Mouse (Mus musculus): Measurements from ENCODE around the gene Asap3. TPM values are rescaled to one million over a fixed set of nuclear protein-coding genes. Genes with fewer than 3 reads are reported as not detected.

The Asap3 gene
- total RNA-seq, 2 experiments from 2014 or later: 2.6 to 3.0 TPM

DNA sequence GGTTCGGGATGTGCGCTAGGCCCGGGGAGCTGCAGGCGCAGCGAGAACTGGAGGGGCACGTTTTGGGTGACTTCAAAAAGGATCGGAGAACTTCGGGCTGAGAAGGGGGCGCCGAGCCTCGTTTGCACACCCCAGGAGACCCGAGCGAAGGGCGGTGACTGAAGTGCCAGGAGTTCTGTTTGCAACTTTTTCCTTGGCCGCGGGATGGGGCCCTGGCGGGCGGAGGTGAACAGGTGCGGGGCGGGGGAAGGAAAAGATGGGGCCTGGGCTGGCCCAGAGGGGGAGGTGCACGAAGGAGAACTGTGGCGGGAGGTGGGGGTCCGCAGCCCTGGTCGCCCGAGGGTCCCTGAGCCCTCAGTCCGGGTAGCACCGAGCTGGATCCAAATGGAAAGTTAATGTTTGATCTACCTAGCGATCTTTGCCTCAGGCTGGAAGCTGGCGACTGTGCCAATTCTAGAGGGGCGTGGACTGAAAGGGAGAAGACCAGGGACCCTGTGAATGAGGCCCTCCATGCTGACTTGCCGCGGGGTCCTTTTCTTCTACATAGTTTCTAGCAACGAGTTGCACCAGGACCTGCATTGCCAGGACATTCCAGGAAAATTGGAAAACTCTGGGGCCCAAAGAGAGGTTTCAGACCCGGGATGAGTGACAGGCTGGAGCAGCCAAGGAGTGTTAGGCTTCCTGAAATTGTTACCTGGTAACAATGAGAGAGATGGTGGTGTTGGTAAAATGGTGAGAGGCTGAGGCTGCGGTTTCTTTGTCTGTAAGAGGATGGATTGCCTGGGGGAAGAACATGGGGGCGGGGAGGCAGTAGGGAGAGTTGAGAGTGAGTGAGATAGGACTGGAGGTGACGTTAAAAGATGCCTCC, 42.5 kb downstream of the Asap3 start:
- no peak for DNase-seq (ENCODE audit: low spot score in 2 of 2)

DNA sequence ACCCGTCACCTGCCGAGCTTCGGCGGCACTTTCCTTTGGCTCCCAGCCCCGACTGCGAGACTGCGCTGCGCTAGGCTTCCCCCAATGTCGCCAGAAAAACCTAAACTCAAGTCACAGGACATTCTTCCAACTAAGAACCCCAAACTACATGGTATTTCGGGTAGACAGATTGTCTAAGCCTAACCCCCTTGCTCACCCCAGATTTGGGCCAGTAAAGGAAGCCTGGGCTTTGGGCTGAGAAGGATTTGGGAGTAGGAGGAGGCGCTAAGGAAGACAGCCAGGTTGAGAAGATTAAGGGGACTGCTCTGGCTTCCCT, 43.1 kb downstream of the Asap3 start:
- no peak for DNase-seq (ENCODE audit: low spot score in 2 of 2)

DNA sequence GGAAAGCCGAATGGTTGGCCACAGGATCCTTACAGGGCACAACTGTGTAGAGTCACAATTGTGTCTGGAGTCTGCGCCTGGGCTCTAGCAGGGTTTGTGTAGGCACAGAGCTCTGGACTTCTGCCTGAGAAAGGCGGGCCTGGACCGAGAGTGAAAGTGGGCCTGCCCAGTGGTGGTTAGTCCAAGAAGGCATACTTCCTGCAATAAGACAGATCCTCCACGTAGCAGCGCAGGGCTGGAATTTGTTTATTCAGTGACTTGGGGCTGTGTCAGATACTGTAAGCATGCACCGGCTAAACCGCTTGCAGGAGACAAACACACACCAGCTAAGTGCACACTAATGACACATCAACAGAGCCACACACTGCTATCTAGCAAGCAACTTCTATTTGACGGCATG, 43.6 kb downstream of the Asap3 start:
- peak in 1 of 2 experiments; percentile 20 for DNase-seq (ENCODE audit: low spot score in 2 of 2)

DNA sequence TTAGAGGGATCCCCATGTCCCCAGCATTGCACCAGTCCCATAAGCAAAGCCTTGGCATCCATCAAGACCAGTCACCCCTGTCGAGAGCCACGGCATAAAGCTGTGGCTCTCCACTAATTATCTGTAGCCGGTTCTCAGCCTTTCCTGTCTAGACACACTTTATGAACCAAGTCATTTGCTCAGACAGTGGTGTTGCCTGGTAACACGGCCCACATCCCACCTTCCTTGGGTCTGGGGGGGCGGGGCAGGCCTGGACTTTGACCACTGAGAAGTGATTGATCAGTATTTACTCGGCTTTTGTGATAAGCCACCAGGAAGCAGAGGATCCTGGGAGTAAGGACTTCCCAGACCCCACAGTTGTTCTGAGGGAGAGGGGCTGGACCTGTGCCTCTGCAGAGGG, 49.8 kb downstream of the Asap3 start:
- no peak for DNase-seq (ENCODE audit: low spot score in 2 of 2)

DNA sequence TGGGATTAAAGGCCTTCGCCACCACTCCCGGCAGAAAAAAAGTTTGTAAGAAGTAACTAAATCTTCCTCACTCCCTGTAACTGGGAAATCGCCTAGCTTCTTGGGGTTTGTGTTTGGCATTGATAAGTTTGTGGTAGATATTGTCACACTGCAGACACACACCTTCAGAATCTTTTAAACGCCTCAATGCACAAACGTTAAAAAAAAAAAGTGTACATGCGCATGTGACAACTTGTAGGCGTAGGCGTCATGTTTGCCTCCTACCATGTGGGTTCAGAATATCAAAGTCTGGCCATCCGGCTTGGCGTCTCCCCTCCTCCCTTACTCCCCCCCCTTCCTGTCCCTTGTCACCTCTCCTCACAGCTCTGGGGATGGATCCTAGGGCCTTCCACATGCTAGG, 50.5 kb downstream of the Asap3 start:
- no peak for DNase-seq (ENCODE audit: low spot score in 2 of 2)

DNA sequence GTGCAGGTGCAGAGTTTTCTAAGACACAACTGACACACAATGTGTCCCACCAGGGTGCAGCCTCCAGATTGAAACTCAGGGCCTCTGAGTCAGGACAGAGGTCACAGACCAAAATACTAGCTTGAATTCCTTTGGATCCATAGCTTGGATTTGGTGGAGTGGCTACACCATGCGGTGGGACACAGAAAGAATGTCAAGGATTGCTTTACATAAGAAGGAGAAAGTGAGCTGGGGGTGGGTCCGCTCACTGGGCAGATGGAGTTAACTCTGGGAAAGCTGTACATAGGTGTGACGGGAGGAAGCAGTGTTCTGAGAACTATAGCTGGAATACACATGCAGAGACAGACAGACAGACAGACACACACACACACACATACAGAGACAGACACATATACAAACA, 53.8 kb downstream of the Asap3 start:
- DNase-seq (ENCODE audit: low spot score in 2 of 2): no peak

DNA sequence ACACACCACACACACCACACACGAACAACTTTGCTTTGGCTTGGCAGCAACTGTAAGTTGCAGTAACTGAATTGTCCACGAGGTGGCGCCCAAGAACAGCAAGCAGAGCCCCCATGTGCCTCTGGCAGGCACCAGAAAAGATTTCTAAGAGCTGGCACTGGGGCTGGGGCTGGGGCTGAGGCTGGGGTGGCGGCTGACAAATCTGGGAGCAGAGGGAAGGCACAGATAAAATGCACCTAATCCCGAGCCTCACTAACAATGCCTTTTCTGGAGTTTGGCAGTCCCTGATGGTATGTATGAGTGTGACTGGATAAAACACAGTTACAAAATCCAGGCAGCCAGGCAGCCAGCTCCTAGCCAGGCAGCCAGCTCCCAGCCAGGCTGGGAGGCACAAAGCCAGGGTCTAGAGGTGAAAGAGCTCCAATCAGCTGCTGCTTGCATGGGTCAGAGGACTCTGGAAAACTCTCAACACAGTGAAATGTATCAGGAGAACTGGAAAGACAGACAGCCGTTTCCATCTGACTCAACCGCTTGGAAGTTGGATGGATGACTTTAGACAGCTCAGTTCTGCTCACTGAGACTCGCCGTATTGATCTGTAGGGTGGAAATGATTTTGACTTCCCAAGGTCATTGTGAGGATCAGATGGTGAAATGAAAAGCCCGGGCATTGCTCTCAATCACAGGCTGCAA, 54.5 kb downstream of the Asap3 start:
- peak; percentile 73 to 91 for DNase-seq (ENCODE audit: low spot score in 2 of 2)

DNA sequence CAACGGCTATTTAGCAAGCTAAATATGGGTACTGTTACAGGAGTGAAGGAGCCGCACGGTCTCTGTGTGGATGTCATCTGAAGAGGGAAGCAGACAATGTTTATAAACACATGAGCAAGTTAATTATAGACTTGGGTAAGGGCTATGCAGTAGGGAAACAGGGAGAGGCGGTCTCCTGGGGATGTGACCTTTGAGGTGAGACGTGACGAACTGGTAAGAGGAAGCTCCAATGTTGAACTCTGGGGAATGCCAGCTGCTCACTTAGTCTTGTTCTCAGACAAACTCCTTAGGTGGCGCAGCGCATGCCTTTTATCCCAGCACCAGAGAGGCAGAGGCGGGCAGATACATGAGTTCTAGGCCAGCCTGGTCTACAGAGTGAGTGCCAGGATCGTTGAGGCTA, 55.7 kb downstream of the Asap3 start:
- DNase-seq (ENCODE audit: low spot score in 2 of 2): no peak

DNA sequence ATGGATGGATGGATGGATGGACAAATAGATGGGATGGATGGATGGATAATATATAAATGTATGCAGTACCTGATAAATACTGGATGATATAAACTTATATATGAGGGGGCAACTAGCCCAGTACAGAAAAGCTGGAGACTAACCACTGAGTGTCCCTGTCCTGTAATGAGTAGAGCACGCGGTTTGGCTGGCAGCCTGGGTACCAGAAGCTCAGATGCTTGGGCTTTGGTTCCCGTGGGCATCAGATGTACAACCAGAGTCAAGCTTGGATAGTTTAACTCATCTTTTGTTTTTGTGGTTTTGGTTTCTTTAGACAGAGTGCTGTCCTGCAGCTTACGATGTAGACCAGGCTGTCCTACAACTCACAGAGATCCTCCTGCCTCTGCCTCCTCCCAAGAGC, 57.4 kb downstream of the Asap3 start:
- no peak for DNase-seq (ENCODE audit: low spot score in 2 of 2)

DNA sequence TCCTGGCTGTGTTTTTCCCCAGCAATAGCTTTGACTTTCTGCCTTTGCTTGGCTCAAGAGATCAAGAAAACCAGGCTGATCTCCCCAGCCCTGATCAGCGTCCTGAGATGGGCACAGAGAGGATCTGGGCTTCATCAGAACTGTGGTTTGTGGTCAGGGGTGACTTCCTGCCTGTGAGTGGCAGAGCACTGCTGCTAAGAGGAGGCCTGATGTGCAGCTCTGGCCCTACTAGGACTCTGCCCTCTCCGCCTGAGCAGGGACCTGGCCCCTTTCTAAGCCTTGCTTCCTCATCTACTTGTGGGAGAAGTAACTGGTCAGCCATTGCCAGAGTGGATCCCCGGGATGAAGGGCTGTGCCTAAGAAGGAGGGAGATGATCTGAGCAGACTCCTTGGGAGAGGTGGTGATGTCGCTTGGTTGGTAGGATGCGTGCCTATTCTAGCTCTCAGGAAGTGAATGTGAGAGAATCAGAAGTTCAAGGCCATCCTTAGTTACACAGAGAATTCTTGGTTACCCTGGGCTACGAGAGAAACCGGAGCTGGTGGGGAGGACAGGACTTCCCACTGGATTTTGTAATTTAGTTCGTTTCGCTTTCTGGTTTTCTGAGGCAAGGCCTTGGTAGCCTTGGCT, 60.7 kb downstream of the Asap3 start:
- no peak for DNase-seq (ENCODE audit: low spot score in 2 of 2)

DNA sequence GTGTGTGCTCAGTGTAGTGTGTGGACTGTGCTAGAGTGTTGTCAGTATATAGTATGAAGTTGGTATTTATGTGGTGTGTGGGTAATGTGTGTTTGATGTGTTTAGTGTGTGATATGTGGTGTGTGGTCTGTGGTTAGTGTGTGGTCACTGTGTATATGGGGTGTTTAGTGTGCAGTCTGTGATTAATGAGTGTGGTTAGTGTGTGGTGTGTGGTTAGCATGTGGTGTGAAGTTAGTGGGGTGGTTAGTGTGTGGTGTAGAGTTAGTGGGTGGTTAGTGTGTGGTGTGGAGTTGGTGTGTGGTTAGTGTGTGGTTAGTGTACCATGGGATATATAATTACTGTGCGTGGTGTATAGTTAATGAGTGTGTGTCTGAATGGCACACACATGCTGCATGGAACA, 62.7 kb downstream of the Asap3 start:
- DNase-seq (ENCODE audit: low spot score in 2 of 2): no peak

DNA sequence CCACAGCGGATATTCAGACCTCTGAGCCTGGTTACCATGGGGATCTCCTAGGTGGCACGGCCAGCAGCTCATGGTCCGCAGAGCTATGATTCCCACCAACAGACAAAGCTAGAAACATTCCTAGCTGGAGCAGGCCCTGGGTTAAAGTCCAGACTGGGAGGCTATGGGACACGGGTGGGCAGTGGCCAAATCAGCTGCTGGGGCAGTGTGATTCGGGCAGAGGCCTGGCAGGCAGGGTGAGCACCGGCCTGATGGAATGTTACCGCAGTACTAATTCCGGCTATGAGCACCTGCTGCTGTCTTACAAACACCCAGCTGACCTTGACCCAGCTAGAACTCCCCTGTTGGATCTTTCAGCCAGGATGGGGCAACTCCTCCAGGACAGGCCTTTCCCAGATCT, 64.5 kb downstream of the Asap3 start:
- DNase-seq (ENCODE audit: low spot score in 2 of 2): no peak

DNA sequence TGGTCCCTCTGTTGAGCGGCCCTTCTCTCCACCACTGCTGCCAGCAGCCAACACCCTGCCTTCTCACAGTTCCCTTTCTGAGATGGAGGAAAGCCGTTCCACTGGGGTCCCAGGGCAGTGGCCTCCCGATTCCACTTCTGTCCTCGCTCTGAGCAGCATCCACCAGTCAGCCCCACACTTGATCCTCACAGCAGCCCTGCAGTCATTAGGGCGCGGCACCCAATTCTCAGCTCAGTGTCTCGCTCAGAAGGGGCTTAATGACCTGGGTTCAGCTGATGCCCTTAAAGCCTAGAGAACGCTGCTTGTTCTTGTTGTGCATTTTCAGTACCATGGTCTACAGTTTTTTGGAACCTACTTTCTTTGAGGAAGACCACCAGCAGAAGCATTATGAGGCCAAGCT, 74.9 kb downstream of the Asap3 start:
- DNase-seq (ENCODE audit: low spot score in 2 of 2): no peak

DNA sequence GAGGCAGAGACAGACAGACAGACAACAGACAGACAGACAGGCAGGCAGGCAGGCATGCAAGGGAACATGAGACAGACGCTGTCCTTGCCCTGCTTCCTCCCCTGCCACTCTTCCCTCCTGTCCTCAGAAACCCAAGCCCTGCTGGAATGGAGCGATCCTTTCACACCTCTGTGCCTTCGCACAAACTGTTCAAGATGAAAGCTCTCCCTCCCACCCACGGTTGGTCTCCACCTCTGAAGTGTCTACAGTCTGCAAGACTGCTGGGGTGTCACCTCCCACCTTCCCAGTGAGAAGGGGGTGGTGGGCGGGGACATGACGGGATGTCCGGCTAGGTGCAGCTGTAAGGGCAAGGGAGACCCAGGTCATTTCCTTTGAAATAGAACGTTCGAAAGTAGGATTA, 75.4 kb downstream of the Asap3 start:
- peak; percentile 59 to 78 for DNase-seq (ENCODE audit: low spot score in 2 of 2)

DNA sequence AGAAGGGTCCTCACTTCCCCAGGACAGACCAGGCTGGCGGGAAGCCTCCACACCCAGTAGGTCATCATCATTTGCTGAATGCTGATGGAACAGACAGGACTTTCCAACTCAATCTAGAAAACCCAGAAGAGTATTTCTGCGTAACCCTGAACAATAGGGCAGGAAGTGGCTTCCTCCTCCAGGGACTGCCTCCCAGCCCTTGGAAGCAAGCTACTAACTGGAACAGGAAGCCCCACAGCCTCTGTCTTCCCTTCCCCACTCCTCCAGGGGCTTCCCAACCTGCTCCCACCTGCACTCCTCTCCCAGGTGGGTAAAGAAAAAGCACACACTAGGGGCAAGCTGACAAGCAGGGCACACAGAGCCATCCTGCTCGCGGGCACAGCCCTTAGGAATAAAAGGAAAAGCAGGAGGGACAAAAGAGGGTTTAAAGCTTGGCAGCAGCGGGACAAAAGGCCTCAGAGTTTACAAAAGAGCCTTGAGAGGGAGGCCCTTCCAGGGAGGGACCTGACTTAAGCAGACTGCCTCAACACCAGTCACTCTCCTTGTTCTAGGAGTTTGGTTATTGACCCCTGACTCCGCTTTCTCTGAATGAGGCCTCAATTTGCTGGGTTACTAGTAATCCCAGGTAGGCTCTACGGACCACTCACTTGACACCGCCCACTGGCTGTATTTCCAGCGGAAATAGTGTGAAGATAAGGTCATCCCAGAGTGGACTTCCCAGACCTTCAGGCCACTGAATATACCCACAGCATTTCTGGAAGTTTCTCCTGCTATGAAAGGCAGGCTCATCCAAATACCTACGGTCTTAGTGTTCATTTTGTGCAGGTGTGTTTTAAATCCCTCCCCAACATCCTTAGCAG, 76.7 kb downstream of the Asap3 start:
- DNase-seq (ENCODE audit: low spot score in 2 of 2): no peak

DNA sequence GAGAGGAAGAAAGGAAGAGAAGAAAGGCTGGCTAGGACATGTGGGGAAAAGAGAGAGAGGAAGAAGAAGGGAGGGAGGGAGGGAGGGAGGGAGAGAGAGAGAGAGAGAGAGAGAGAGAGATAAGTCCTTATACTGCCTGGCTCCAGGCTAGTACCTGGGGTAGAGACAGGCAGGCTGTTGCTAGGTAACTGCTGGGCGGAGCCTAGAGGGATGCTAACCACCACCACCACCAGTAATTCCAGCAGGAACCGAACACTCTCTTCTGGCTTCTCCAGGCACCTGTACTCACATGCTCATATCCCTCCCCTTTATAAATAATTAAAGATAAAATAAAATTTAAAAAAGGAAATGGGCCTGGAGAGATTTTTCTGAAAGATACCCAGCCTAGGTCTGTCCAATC, 77.6 kb downstream of the Asap3 start:
- DNase-seq (ENCODE audit: low spot score in 2 of 2): no peak

DNA sequence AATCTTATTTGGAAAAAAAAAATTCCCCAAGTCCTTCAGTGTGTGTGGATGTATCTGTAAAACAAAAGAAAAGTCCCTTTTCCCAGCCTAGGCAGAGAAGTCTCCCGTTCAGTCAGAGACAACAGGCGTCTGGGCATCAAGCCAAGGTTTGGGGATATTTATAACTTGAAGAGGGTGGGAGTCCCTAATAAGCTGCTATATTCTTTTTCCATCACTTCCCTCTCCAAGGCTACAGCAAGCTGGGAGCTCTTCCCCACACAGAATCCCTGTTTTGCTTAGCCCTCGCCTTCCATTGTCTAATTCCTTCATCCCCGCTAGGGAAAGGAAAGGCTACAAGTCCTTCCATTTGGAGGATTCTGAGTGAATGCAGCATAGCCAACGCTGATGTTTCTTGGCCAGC, 78.3 kb downstream of the Asap3 start, which contains the start of gene Zfp46:
Gene Zfp46 (plus strand): TSS at position 229 of the 400 bp plus-strand sequence.
- peak; percentile 84 to 85 for DNase-seq (ENCODE audit: low spot score in 2 of 2)

DNA sequence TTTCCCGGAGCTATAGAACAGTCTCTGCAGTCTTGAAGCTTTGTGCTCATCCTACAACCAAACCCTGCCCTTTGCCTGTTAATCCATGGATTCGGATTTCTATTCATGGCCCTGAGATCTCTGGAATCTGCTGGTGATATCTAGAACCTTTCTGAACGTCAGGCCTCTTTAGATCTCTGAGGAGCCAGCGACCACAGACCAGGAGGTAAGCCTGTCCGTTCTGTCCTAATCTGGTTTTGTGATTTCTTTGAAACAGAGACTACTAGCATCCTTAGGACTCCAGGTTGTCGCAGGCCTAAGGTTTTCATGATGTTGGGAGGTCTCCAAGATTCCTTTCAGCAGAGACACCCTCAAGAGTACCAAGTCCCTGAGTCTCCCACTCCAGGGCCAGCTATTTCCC, 78.7 kb downstream of the Asap3 start:
- DNase-seq (ENCODE audit: low spot score in 2 of 2): no peak

DNA sequence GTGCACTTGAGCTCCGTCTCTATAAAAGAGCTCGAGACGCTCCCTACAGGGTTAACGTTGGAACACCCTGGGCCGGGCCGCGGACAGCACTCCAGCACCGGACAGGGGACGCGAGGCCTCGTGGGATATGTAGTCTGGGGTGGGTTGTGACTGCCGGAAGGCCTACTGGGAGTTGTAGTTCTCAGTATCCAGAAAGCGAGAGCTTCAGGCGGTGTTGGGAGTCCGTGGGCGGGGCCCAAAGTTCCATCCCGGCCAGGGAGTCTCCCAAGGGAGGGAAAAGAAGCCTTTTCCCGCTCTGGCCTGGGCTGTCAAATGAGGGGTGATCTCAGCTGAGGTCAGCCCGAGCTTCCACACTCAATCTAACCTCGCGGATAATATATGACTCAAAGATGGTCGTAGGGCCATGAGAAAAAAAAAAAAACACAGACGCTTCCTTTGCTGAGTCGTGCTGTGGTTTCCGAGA, 79.2 kb downstream of the Asap3 start:
- peak; percentile 91 to 94 for DNase-seq (ENCODE audit: low spot score in 2 of 2)

DNA sequence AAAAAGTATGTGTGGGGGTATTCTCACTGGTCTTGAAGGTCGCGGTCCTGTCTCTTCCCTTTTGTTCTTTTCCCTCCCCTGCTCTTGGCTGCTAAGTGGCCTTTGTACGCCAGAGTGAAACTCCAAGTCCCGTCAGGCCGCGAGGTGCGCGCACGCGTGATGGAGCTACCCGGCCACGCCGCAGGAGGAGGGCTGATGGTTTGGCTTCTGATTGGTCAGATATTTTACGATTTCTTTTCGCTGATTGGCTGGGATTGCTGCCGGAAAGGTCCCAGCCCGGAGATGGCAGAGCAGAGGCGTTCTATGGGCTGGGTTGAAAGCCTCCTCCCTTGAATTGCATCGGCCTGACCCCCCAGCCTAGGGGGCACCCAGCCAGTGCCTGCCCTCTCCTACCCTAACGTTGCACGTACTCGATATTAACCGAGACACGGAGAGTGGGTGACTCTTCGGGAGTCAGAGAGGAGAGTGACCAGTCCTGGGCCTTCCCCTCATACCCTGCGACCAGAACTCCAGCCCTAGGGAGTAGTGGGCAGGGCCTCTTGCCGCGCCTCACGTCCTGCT, 79.7 kb downstream of the Asap3 start:
- peak; percentile 94 to 96 for DNase-seq (ENCODE audit: low spot score in 2 of 2)

Measured in left cerebral cortex, adult 18-20 months (tissue).